Mouse (Mus musculus) thymus, adult 18-20 months (tissue): ENCODE data around the gene Ubqln5.

Experiments
- DNase-seq, 2 experiments: peaks; one replicate each; pipeline ENCODE4 v3.0.0; 2022; ENCODE audit warnings: mixed read lengths in 2 of 2

Ubqln5 gene

GRCm38 (mm10) chr7:104129726-104130125 lies at the start of gene Ubqln5:
TSS of gene Ubqln5 (minus strand) at chr7:104129826.
- DNase-seq, result no peak

GRCm38 (mm10) chr7:104179074-104179473 lies 49.4 kb upstream of the Ubqln5 start:
- no peak for DNase-seq

GRCm38 (mm10) chr7:104178422-104179054 lies 48.9 kb upstream of the Ubqln5 start:
- no peak for DNase-seq

GRCm38 (mm10) chr7:104175085-104175484 lies 45.5 kb upstream of the Ubqln5 start:
- no peak for DNase-seq

- DNase-seq, result peak in 1 of 2 experiments; percentile 9
Observed at GRCm38 (mm10) chr7:104169634-104170204, 40.1 kb upstream of the Ubqln5 start.

GRCm38 (mm10) chr7:104167105-104167504 lies 37.5 kb upstream of the Ubqln5 start:
- no peak for DNase-seq

GRCm38 (mm10) chr7:104150456-104150855 lies 20.8 kb upstream of the Ubqln5 start, which contains the start of gene Ubqlnl:
TSS of gene Ubqlnl (minus strand) at chr7:104150556.
- no peak for DNase-seq

GRCm38 (mm10) chr7:104143179-104143578 lies 13.6 kb upstream of the Ubqln5 start, which contains the start of gene Ubqln3:
TSS of gene Ubqln3 (minus strand) at chr7:104143279.
- DNase-seq, result no peak

GRCm38 (mm10) chr7:104137305-104137704 lies 7.7 kb upstream of the Ubqln5 start, which contains the start of gene Olfr643:
TSS of gene Olfr643 (minus strand) at chr7:104137405.
- no peak for DNase-seq

- no peak for DNase-seq
Observed at GRCm38 (mm10) chr7:104104757-104104972, 25.0 kb downstream of the Ubqln5 start, which contains the start of gene Olfr646. TSS of gene Olfr646 (plus strand) at chr7:104104873.

GRCm38 (mm10) chr7:104103913-104104756 lies 25.5 kb downstream of the Ubqln5 start:
- DNase-seq, result no peak

- DNase-seq, result no peak
Observed at GRCm38 (mm10) chr7:104085365-104085764, 44.3 kb downstream of the Ubqln5 start, which contains the start of gene Olfr645. TSS of gene Olfr645 (minus strand) at chr7:104085465.
